Mouse (Mus musculus) liver, embryonic 15.5 days (tissue): Measurements from ENCODE around the gene Ube2d1. TPM values are rescaled to one million over a fixed set of nuclear protein-coding genes. Genes with fewer than 3 reads are reported as not detected.

Experiments used
- ATAC-seq: fragments of 200-750 bp; cut with Nextera tagmentation; 2 replicates; pipeline ENCODE4 v1.8.0; 2017; ENCODE audit warnings: moderate number of reproducible peaks, mild to moderate bottlenecking, moderate library complexity; ENCODE audit not compliant: insufficient read depth
- H3K27ac ChIP-seq: fragments of 300-500 bp; sonication (generic); replicated peaks from 2 replicates; pipeline ENCODE4 v1.5.1; 2015; ENCODE audit warnings: mild to moderate bottlenecking, inconsistent platforms
- H3K27me3 ChIP-seq: fragments of 300-500 bp; sonication (generic); 2 replicates; pipeline ENCODE4 v1.6.1; 2015; ENCODE audit warnings: mild to moderate bottlenecking, inconsistent platforms
- H3K36me3 ChIP-seq: fragments of 300-500 bp; sonication (generic); replicated peaks from 2 replicates; pipeline ENCODE4 v1.6.1; 2015; ENCODE audit warnings: moderate library complexity, mild to moderate bottlenecking, inconsistent platforms
- H3K4me1 ChIP-seq: fragments of 300-500 bp; sonication (generic); replicated peaks from 2 replicates; pipeline ENCODE4 v1.6.1; 2015; ENCODE audit warnings: inconsistent platforms
- H3K4me2 ChIP-seq: fragments of 300-500 bp; sonication (generic); 2 replicates; pipeline ENCODE4 v1.6.1; 2015; ENCODE audit warnings: moderate library complexity, mild to moderate bottlenecking, inconsistent platforms
- H3K4me3 ChIP-seq: fragments of 300-500 bp; sonication (generic); replicated peaks from 2 replicates; pipeline ENCODE4 v1.5.1; 2015; ENCODE audit warnings: mild to moderate bottlenecking, inconsistent platforms
- H3K9ac ChIP-seq: fragments of 300-500 bp; sonication (generic); 2 replicates; pipeline ENCODE4 v1.6.1; 2015; ENCODE audit warnings: moderate library complexity, mild to moderate bottlenecking, inconsistent platforms
- H3K9me3 ChIP-seq: fragments of 300-500 bp; sonication (generic); replicated peaks from 2 replicates; pipeline ENCODE4 v1.6.1; 2016; ENCODE audit warnings: inconsistent platforms
- WGBS: fragments of 180-500 bp; shearing (Covaris S2); methylation state at CpG from one replicate; pipeline ENCODE4 v1.1.7; 2015; ENCODE audit warnings: mixed read lengths; ENCODE audit not compliant: insufficient replicate concordance; 5-methylcytosine and 5-hydroxymethylcytosine counted together
- polyA plus RNA-seq: library from polyadenylated mRNA; unstranded; fragments of >200 nt; fragmentation: Nextera tagmentation; extraction: Ambion mirVana; gene quantifications from 2 replicates; pipeline ENCODE4 v1.2.1, GENCODE M21; 2015

Ube2d1 gene
- polyA plus RNA-seq, 1 experiment from 2014 or later: 6.7 TPM

DNA sequence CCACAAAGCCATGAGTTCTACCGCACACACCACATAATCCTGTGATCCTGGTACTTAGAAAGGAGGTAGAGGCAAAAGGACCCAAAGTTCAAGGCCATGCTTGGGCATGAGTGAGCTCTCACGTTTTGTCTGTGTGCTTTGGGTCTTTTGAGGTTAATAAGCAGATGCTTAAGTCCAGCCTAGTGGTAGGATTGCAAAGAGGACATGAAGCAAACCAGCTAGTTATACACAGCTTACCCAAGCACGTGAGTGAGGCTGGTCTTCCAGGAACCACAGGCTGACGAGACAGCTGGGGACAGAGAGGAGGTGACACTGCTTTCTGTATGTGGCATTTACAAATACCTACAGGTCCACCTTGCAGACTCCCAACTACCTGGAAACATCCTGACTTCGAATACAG lies 32.6 kb downstream of the Ube2d1 start:
- ATAC-seq: no peak
- Histone ChIP-seq H3K4me3 (no peak overlapping the region), H3K4me2 (no peak overlapping the region), H3K27me3 (no peaks in the 10 kb centered on the region), H3K9ac (no peak overlapping the region), H3K36me3 (0 out of 2 replicates have a peak, but pooled peaks cover 3% of the 10 kb centered on the region), H3K9me3 (no peaks in the 10 kb centered on the region), H3K27ac (no peak overlapping the region), H3K4me1 (no peaks in the 10 kb centered on the region)
- 53% methylated on average over 5 of the region's 5 CpGs for WGBS

DNA sequence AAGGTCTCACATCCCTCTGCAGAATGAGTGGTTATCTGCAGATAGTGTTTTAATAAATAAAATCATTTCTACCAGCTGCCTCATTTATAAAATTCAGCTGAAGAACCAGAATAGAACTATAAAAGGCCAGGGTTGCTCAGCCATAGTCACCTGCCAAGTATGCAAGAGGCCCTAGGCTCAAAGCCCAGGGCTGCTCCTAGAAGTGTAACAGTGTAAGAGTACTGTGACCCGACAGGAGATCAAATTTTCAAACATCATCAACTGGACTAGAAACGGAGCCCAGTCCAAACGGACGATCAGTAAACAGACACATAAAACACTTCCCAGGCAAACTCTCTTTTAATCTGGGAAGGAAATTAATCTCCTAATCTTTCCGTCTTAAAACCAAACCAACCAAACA lies 33.2 kb downstream of the Ube2d1 start:
- ATAC-seq: no peak
- no peak overlapping the region for H3K4me2 ChIP-seq
- H3K27me3 ChIP-seq: no peaks in the 10 kb centered on the region
- H3K4me3 ChIP-seq: no peak overlapping the region
- WGBS: 67% methylated on average over 5 of the region's 5 CpGs
- H3K36me3 ChIP-seq: 0 out of 2 replicates have a peak, but pooled peaks cover 3% of the 10 kb centered on the region
- no peaks in the 10 kb centered on the region for H3K9me3 ChIP-seq
- H3K27ac ChIP-seq: no peak overlapping the region
- H3K4me1 ChIP-seq: no peaks in the 10 kb centered on the region
- no peak overlapping the region for H3K9ac ChIP-seq

DNA sequence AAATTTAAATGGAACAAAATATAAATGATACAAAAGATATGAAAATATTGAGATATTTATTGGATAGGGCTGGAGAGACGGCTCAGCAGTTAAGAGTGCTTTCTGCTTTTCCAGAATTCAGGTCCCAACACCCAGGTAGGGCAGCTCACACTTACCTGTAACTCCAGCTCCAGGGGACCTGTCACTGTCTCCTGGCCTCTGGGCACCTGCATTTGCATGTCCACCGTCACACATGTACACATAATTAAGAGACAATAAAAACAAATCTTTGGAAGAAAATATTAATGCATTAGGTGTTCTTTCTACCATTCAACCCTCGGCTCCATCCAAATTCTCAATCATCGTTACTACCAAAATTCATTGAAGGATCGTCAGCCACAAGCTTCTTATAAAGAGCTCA lies 33.8 kb downstream of the Ube2d1 start:
- Histone ChIP-seq H3K4me1 (no peaks in the 10 kb centered on the region), H3K9me3 (no peaks in the 10 kb centered on the region), H3K9ac (no peak overlapping the region), H3K27me3 (no peaks in the 10 kb centered on the region), H3K4me2 (no peak overlapping the region), H3K4me3 (no peak overlapping the region), H3K36me3 (0 out of 2 replicates have a peak, but pooled peaks cover 3% of the 10 kb centered on the region), H3K27ac (no peak overlapping the region)
- WGBS: 66% methylated on average over 5 of the region's 5 CpGs
- ATAC-seq: no peak

DNA sequence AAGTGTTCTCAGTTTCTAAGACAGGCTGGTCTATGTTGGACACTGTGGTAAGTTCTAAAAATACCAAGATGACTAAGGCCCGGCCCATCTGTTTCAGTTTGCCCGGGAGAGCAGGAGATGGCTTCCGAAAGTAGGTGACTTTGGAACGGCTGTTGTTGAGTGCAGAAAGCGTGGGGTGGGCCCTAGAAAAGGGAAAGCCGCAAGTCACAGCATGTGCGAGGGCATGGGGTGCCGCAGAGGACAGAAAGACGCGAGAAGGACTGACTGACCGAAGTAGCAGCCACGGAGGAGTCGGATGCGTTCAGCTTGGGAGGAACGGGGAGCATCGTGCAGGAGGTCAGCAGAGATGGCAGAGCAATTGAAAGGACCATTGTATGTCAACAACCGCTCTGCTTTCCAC lies 34.6 kb downstream of the Ube2d1 start:
- no peak for ATAC-seq
- Histone ChIP-seq H3K4me1 (no peaks in the 10 kb centered on the region), H3K9ac (no peak overlapping the region), H3K4me3 (no peak overlapping the region), H3K27me3 (no peaks in the 10 kb centered on the region), H3K9me3 (no peaks in the 10 kb centered on the region), H3K27ac (no peak overlapping the region), H3K4me2 (no peak overlapping the region), H3K36me3 (0 out of 2 replicates have a peak, but pooled peaks cover 1% of the 10 kb centered on the region)
- WGBS: 78% methylated on average over 17 of the region's 17 CpGs

GRCm38 (mm10) chr10:71249086-71249880 lies 35.8 kb downstream of the Ube2d1 start:
- H3K4me1 ChIP-seq: no peaks in the 10 kb centered on the region

GRCm38 (mm10) chr10:71246956-71247355 lies 38.1 kb downstream of the Ube2d1 start:
- no peak for ATAC-seq
- H3K9ac ChIP-seq: no peak overlapping the region
- no peaks in the 10 kb centered on the region for H3K36me3 ChIP-seq
- H3K27me3 ChIP-seq: no peaks in the 10 kb centered on the region
- WGBS: 18% methylated on average over 7 of the region's 7 CpGs
- H3K4me2 ChIP-seq: no peak overlapping the region
- no peaks in the 10 kb centered on the region for H3K9me3 ChIP-seq
- H3K4me1 ChIP-seq: no peaks in the 10 kb centered on the region
- no peak overlapping the region for H3K27ac ChIP-seq
- no peak overlapping the region for H3K4me3 ChIP-seq

More at GRCm38 (mm10) chr10:71249086-71249880, 35.8 kb downstream of the Ube2d1 start:
- no peak overlapping the region for H3K9ac ChIP-seq
- H3K27ac ChIP-seq: no peak overlapping the region
- no peaks in the 10 kb centered on the region for H3K9me3 ChIP-seq
- no peaks in the 10 kb centered on the region for H3K27me3 ChIP-seq
- no peak for ATAC-seq
- no peak overlapping the region for H3K4me2 ChIP-seq
- H3K36me3 ChIP-seq: no peaks in the 10 kb centered on the region
- 65% methylated on average over 10 of the region's 10 CpGs for WGBS
- H3K4me3 ChIP-seq: no peak overlapping the region

DNA sequence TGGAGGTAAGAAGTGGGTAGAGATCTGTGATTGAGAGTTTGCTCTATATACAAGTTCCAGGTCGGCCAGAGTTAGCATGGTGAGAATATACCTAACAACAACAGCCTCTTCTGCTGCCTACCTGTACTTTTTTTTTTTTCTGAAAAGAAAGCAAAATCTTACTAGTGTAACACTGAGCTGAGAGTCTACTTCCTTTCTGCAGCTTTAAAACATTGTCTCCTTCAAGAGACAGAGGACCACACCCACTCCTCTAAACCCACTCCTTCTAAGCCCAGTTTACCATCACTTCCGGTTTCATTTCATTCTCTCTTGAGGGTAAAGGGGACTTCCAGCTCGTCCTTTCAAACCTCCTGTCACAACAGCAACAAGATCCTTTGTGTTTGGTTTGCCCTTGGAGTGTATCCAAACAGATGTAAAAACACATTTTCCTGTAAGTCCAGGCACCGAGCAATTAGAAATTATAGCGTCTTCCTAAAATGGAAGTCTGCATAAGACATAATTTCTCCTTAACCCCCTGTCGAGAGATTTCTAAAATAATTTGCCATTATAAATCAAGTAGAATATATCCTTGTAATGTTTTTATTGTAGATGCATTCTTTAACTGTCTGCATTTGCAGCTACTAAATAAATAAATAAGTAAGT lies 45.5 kb downstream of the Ube2d1 start:
- Histone ChIP-seq H3K27me3 (no peaks in the 10 kb centered on the region), H3K27ac (no peak overlapping the region), H3K36me3 (peaks cover 9% of the 10 kb centered on the region), H3K4me3 (no peak overlapping the region), H3K4me2 (peak overlapping the region; percentile 14), H3K9me3 (no peaks in the 10 kb centered on the region), H3K4me1 (peaks cover 28% of the 10 kb centered on the region), H3K9ac (no peak overlapping the region)
- ATAC-seq: no peak
- 37% methylated on average over 6 of the region's 6 CpGs for WGBS

DNA sequence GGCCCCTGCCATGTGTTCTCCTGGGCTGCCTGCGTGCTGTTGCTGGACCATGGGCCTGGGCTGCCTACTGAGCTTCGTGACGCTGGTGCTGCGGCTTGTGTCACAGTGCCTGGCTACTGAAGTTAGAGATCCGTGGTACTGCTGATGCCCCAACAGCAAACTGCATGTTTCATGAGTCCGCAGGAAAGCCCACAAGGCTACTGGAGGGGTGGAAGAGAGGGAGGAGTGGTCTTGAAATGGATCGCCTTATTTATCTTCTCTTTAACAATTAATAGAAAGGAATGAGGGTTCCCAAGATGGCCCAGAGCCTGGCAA lies 46.9 kb downstream of the Ube2d1 start, which contains the start of gene Tfam:
Gene Tfam (minus strand): TSS at position 41 of the 315 bp plus-strand sequence.
- no peak for ATAC-seq
- Histone ChIP-seq H3K4me2 (peak within 1 kb of the TSS; percentile 82), H3K27ac (peak within 1 kb of the TSS; percentile 80), H3K9me3 (no peaks in the 10 kb centered on the region), H3K9ac (peak within 1 kb of the TSS; percentile 85), H3K4me1 (peaks cover 28% of the 10 kb centered on the region), H3K27me3 (no peaks in the 10 kb centered on the region), H3K4me3 (peak within 1 kb of the TSS; percentile 95), H3K36me3 (peaks cover 21% of the 10 kb centered on the region)
- 2% methylated on average over 7 of the region's 7 CpGs for WGBS

GRCm38 (mm10) chr10:71237516-71238239 lies 47.4 kb downstream of the Ube2d1 start:
- no peaks in the 10 kb centered on the region for H3K9me3 ChIP-seq
- peak overlapping the region; percentile 85 for H3K9ac ChIP-seq
- peaks cover 26% of the 10 kb centered on the region for H3K36me3 ChIP-seq
- H3K4me2 ChIP-seq: peak overlapping the region; percentile 82
- H3K4me3 ChIP-seq: peak overlapping the region; percentile 95
- peak overlapping the region; percentile 80 for H3K27ac ChIP-seq
- H3K27me3 ChIP-seq: no peaks in the 10 kb centered on the region
- peak; percentile 95 for ATAC-seq
- H3K4me1 ChIP-seq: peaks cover 28% of the 10 kb centered on the region
- WGBS: under 1% methylated on average over 68 of the region's 68 CpGs

- H3K27ac ChIP-seq: 0 out of 2 replicates have a peak overlapping the region, but pooled peaks have one; percentile 16
- H3K27me3 ChIP-seq: no peaks in the 10 kb centered on the region
- WGBS: 86% methylated on average over 8 of the region's 8 CpGs
- no peaks in the 10 kb centered on the region for H3K9me3 ChIP-seq
- peaks cover 55% of the 10 kb centered on the region for H3K36me3 ChIP-seq
- no peak overlapping the region for H3K4me2 ChIP-seq
- ATAC-seq: 0 out of 2 replicates have a peak, but pooled peaks have one; percentile 14
- H3K4me1 ChIP-seq: peaks cover 22% of the 10 kb centered on the region
- no peak overlapping the region for H3K4me3 ChIP-seq
- H3K9ac ChIP-seq: no peak overlapping the region
Observed at GRCm38 (mm10) chr10:71234071-71234470, 51.0 kb downstream of the Ube2d1 start.

DNA sequence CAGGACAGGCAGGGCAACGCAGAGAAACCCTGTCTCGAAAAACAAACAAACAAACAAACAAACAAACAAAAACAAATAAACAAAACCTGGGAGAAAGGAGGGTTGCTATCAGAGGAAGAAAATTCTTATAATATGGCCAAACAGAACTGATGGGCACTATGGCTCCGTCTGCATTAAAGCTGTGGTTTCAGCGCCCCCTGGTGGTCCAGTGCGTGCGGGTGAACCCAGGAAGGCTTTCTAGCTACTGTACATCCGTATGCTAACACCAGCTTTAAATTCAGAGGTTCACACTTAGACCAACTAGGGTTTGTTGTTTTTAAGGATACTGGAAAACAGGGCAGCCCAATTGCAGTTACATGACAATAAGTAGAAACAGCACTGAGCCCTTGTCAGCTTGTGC lies 59.2 kb downstream of the Ube2d1 start:
- no peak overlapping the region for H3K27ac ChIP-seq
- peaks cover 79% of the 10 kb centered on the region for H3K36me3 ChIP-seq
- ATAC-seq: no peak

More for the DNA sequence above, 59.2 kb downstream of the Ube2d1 start:
- no peak overlapping the region for H3K4me3 ChIP-seq
- H3K4me2 ChIP-seq: no peak overlapping the region
- H3K27me3 ChIP-seq: no peaks in the 10 kb centered on the region
- no peaks in the 10 kb centered on the region for H3K9me3 ChIP-seq
- H3K9ac ChIP-seq: no peak overlapping the region
- WGBS: 38% methylated on average over 7 of the region's 7 CpGs
- H3K4me1 ChIP-seq: no peaks in the 10 kb centered on the region
